Mouse (Mus musculus) adrenal gland (tissue): ENCODE measurements at regions not wholly inside any gene's neighbourhood (a gene's known extent, or its start where the extent isn't known, plus 50 kb on each side); places are given as distances from the start of the nearest gene placed in this dataset.

Experiments
- intact Hi-C: fragments of 180-260 bp; cut with DNase I; formaldehyde crosslinking; loops from one replicate; pipeline ENCODE4 v1.15.1; 2025

- intact Hi-C loops: no loop called here
Measured at GRCm38 (mm10) chr13:107218351-107218750, 196.4 kb upstream of the Kif2a start.

- intact Hi-C loops: no loop called here
Measured at GRCm38 (mm10) chr13:107217825-107218224, 195.9 kb upstream of the Kif2a start.

GRCm38 (mm10) chr13:107213281-107213680 is 191.4 kb upstream of the Kif2a start:
- intact Hi-C loops: no loop called here

- intact Hi-C loops: no loop called here
Measured at GRCm38 (mm10) chr13:107210676-107211075, 188.8 kb upstream of the Kif2a start.

- intact Hi-C loops: no loop called here
Measured at GRCm38 (mm10) chr13:107207354-107208181, 185.6 kb upstream of the Kif2a start.

- intact Hi-C loops: no loop called here
Measured at GRCm38 (mm10) chr13:107199875-107200274, 177.9 kb upstream of the Kif2a start.

GRCm38 (mm10) chr13:107193426-107193825 is 171.5 kb upstream of the Kif2a start:
- intact Hi-C loops: no loop called here

GRCm38 (mm10) chr13:107187258-107187878 is 165.4 kb upstream of the Kif2a start:
- intact Hi-C loops: no loop called here

GRCm38 (mm10) chr13:107182544-107182943 is 160.6 kb upstream of the Kif2a start:
- intact Hi-C loops: no loop called here

- intact Hi-C loops: no loop called here
Measured at GRCm38 (mm10) chr13:107179551-107179950, 157.6 kb upstream of the Kif2a start.

GRCm38 (mm10) chr13:107177595-107177994 is 155.7 kb upstream of the Kif2a start:
- intact Hi-C loops: no loop called here

GRCm38 (mm10) chr13:107175891-107176290 is 154.0 kb upstream of the Kif2a start:
- intact Hi-C loops: no loop called here

- intact Hi-C loops: no loop called here
Measured at GRCm38 (mm10) chr13:107168599-107169149, 146.7 kb upstream of the Kif2a start.

- intact Hi-C loops: no loop called here
Measured at GRCm38 (mm10) chr13:107167856-107168598, 146.1 kb upstream of the Kif2a start.

GRCm38 (mm10) chr13:107151548-107151947 is 129.6 kb upstream of the Kif2a start:
- intact Hi-C loops: no loop called here

- intact Hi-C loops: no loop called here
Measured at GRCm38 (mm10) chr13:107141209-107141608, 119.3 kb upstream of the Kif2a start.

GRCm38 (mm10) chr13:107134125-107134524 is 112.2 kb upstream of the Kif2a start:
- intact Hi-C loops: loop anchor here (2.0 kb wide), 1 partner anchor 45 kb away; no protein-coding TSS in a partner anchor

- intact Hi-C loops: no loop called here
Measured at GRCm38 (mm10) chr13:107126636-107127035, 104.7 kb upstream of the Kif2a start.

GRCm38 (mm10) chr13:107124130-107124668 is 102.3 kb upstream of the Kif2a start:
- intact Hi-C loops: no loop called here

GRCm38 (mm10) chr13:107113949-107114690 is 92.2 kb upstream of the Kif2a start:
- intact Hi-C loops: loop anchor here (10.0 kb wide), 1 partner anchor 1041 kb away; the partner anchor contains the start of genes Ercc8 and Ndufaf2
